Mouse (Mus musculus): Measurements from ENCODE around the gene Bcl2. TPM values are rescaled to one million over a fixed set of nuclear protein-coding genes. Genes with fewer than 3 reads are reported as not detected.

Bcl2 gene
- total and polyA plus RNA-seq, 3 experiments = 1.2 to 4.9 (median 2.9) TPM

DNA sequence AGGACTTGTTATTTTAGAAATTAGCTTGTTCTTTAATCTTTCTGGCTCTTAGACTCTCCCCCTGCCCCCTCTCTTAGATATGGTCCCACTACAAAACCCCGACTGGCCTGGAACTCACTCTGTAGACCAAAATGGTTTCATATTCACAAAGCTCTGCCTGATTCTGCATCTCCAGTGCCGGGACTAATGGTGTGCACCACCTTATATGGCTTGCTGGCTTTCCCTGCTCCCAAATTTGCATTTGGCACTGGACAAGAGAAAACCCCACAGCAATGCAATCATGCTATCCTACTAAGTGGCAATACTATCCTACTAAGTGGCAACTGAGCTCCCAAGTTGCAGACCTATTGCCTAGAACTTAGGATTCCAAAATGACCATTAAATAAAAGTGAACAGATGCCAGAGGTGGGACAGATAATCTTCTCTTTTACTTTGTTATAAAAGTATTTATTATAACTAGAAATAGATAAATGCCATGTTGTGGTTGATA is 154.9 kb downstream of the Bcl2 start:
- TF ChIP-seq GATA1 (IDR thresholded peaks at IDR 0.05; ENCODE audit: borderline replicate concordance, low read length) (no peak), POLR2AphosphoS5 (IDR thresholded peaks at IDR 0.05; ENCODE audit: insufficient replicate concordance, low read depth, low read length) (no peak), TAL1 (conservative IDR thresholded peaks at IDR 0.05; ENCODE audit: low read depth, low read length) (no peak), CTCF (IDR thresholded peaks at IDR 0.05; ENCODE audit: low read depth, low read length) (no peak), GATA2 (IDR thresholded peaks at IDR 0.05; ENCODE audit: borderline replicate concordance, low read depth, low read length) (no peak)
- Histone ChIP-seq H3K9me3 (replicated peaks) (no peaks in the 10 kb centered on the region), H3K4me3 (ENCODE audit: low read depth, low read length) (no peak overlapping the region), H3K27me3 (ENCODE audit: insufficient read depth, low read length) (peaks cover 10% of the 10 kb centered on the region), H3K36me3 (replicated peaks) (no peaks in the 10 kb centered on the region), H3K4me1 (ENCODE audit: insufficient read depth, low read depth, low read length) (no peaks in the 10 kb centered on the region)
- ATAC-seq (ENCODE audit: extremely low read depth, insufficient number of reproducible peaks, low FRiP score, poor library complexity, severe bottlenecking) (no peak), DNase-seq (ENCODE audit: low spot score) (no peak)

DNA sequence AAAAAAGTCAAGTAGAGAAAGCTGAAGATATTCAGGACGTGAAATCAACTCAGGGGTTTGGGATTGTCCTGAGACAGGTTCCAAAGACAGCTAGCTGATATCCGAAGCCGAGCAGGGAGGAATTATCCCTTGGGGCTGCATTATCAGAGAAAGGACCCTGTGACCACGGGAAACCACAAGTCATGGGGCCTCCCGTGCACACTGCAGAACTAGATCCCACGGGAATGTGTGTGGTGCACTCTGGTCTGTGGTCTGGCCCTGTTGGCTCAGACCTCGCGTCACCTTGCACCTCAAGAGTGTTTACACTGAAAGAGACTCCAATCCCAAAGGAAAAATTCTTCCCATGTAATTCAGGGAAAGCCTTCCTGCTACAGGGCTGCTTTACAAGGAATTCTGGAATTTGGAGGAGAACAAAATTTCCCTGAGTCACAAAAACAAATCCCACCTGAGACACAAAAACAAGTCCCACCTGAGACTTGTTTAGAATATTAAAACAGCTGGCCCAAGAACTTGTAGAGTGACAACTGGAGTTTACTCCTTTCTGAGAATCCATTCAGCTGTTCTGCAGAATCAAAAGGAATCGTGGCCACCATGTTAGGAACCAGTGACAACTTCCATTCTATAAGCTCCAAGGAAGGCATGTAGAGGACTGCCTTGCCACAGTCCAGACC is 158.4 kb downstream of the Bcl2 start:
- H3K27me3 ChIP-seq (ENCODE audit: insufficient read depth, low read length) = peaks cover under 1% of the 10 kb centered on the region; the same call in 1 of the 2 replicates
- H3K4me1 ChIP-seq (ENCODE audit: insufficient read depth, low read depth, low read length) = no peaks in the 10 kb centered on the region
- DNase-seq (ENCODE audit: low spot score) = no peak
- no peaks in the 10 kb centered on the region for H3K36me3 ChIP-seq (replicated peaks)
- ATAC-seq (ENCODE audit: extremely low read depth, insufficient number of reproducible peaks, low FRiP score, poor library complexity, severe bottlenecking) = no peak
- no peaks in the 10 kb centered on the region for H3K9me3 ChIP-seq (replicated peaks)
- TF ChIP-seq TAL1 (conservative IDR thresholded peaks at IDR 0.05; ENCODE audit: low read depth, low read length) = no peak
- TF ChIP-seq POLR2AphosphoS5 (IDR thresholded peaks at IDR 0.05; ENCODE audit: insufficient replicate concordance, low read depth, low read length) = no peak
- no peak for TF ChIP-seq GATA1 (IDR thresholded peaks at IDR 0.05; ENCODE audit: borderline replicate concordance, low read length)
- no peak for TF ChIP-seq CTCF (IDR thresholded peaks at IDR 0.05; ENCODE audit: low read depth, low read length)
- TF ChIP-seq GATA2 (IDR thresholded peaks at IDR 0.05; ENCODE audit: borderline replicate concordance, low read depth, low read length) = no peak
- no peak overlapping the region for H3K4me3 ChIP-seq (ENCODE audit: low read depth, low read length)

DNA sequence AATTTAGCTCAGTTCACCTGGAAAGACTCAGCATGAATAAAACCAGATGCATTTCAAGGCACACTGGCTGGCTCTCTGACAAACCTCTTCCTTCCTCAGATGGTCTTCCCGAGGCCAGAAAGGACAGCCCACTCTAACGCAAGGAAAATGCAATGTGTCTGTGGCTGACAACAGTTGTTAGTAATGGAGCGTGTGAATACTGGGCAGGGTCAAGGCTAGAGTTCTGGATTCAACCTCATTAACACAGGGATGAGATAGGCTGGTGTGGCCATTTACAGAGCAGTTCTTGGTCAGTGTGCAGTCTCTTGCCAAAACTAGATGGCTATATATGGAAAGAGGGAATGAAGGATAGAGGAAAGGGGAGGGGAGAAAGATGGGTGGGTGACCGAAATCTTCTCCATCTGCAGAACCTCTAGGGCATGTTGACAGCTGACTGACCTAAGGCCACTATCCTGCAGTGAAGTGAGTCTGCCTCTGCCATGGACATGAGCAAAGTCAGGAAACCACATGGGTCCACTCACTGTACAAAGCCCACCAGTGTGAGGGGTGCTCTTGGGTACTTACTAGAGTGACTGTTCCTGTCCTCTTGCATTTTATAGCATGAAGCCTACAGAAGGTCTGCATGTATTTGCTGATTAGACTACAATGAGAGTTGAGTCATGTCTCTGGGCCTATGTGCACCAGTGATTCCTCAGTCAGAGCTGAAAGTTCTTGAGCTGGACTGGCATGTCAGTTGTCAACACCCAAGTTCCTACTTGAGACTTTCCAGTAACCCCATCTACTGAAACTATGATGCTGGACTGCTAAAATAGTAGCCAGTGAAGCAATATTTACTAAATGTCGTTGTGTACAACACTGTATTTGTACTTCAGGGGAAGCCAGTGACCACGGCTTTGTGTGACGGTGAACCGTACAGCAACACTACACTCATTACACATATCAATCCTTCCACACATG is 159.9 kb downstream of the Bcl2 start:
- DNase-seq (ENCODE audit: low spot score) (no peak), ATAC-seq (ENCODE audit: extremely low read depth, insufficient number of reproducible peaks, low FRiP score, poor library complexity, severe bottlenecking) (no peak)
- Histone ChIP-seq H3K36me3 (replicated peaks) (no peaks in the 10 kb centered on the region), H3K27me3 (ENCODE audit: insufficient read depth, low read length) (no peaks in the 10 kb centered on the region), H3K4me1 (ENCODE audit: insufficient read depth, low read depth, low read length) (no peaks in the 10 kb centered on the region), H3K9me3 (replicated peaks) (no peaks in the 10 kb centered on the region), H3K4me3 (ENCODE audit: low read depth, low read length) (no peak overlapping the region)
- no peak for TF ChIP-seq GATA1 (IDR thresholded peaks at IDR 0.05; ENCODE audit: borderline replicate concordance, low read length)
- no peak for TF ChIP-seq TAL1 (conservative IDR thresholded peaks at IDR 0.05; ENCODE audit: low read depth, low read length)
- no peak for TF ChIP-seq POLR2AphosphoS5 (IDR thresholded peaks at IDR 0.05; ENCODE audit: insufficient replicate concordance, low read depth, low read length)
- no peak for TF ChIP-seq GATA2 (IDR thresholded peaks at IDR 0.05; ENCODE audit: borderline replicate concordance, low read depth, low read length)
- TF ChIP-seq CTCF (IDR thresholded peaks at IDR 0.05; ENCODE audit: low read depth, low read length) = no peak

DNA sequence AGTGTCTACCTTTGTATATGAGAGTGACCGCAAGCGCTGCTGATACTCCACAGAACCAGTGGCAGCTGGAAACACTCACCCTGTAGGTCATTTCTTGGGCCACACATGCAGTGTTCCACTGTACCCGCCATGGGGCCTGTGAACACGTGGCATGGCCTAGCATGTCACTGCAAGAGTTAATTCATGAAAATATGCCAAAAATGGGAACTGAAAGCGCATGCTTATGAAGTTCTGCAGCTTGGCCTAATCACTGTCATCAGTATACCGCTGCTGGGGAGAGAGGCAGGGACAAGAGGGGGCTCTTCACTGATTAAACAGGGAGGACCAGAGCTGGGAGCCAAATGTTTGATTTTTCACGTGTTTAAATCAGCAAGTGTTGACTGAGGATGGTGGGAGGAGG is 161.2 kb downstream of the Bcl2 start:
- TF ChIP-seq POLR2AphosphoS5 (IDR thresholded peaks at IDR 0.05; ENCODE audit: insufficient replicate concordance, low read depth, low read length) (no peak), GATA1 (IDR thresholded peaks at IDR 0.05; ENCODE audit: borderline replicate concordance, low read length) (no peak), TAL1 (conservative IDR thresholded peaks at IDR 0.05; ENCODE audit: low read depth, low read length) (no peak), GATA2 (IDR thresholded peaks at IDR 0.05; ENCODE audit: borderline replicate concordance, low read depth, low read length) (no peak), CTCF (IDR thresholded peaks at IDR 0.05; ENCODE audit: low read depth, low read length) (no peak)
- ATAC-seq (ENCODE audit: extremely low read depth, insufficient number of reproducible peaks, low FRiP score, poor library complexity, severe bottlenecking) (no peak), DNase-seq (ENCODE audit: low spot score) (no peak)

DNA sequence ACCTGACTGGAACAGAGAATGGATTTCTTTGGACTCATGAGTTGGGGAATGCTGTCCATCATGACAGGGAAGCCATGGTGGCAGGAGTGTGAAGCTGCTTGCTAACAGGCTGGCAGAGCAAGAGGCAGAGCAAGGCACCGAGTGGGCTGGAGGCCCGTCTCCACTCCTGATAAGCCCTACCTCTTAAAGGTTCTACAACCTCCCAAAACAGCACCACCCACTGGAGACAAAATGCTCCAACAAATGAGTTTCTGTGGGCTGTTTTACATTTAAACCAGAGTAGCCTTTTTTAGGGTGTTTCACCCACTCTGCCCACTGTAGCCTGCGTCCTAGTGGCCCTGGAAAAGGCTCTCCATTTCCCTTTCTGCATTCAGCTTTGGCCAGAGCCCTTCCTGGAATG is 163.5 kb downstream of the Bcl2 start:
- no peaks in the 10 kb centered on the region for H3K4me1 ChIP-seq (ENCODE audit: insufficient read depth, low read depth, low read length)
- H3K36me3 ChIP-seq (replicated peaks) = no peaks in the 10 kb centered on the region
- TF ChIP-seq POLR2AphosphoS5 (IDR thresholded peaks at IDR 0.05; ENCODE audit: insufficient replicate concordance, low read depth, low read length) (no peak), GATA2 (IDR thresholded peaks at IDR 0.05; ENCODE audit: borderline replicate concordance, low read depth, low read length) (no peak), TAL1 (conservative IDR thresholded peaks at IDR 0.05; ENCODE audit: low read depth, low read length) (no peak), GATA1 (IDR thresholded peaks at IDR 0.05; ENCODE audit: borderline replicate concordance, low read length) (no peak), CTCF (IDR thresholded peaks at IDR 0.05; ENCODE audit: low read depth, low read length) (no peak)
- no peak for ATAC-seq (ENCODE audit: extremely low read depth, insufficient number of reproducible peaks, low FRiP score, poor library complexity, severe bottlenecking)
- 0 out of 2 replicates have a peak, but pooled peaks cover 3% of the 10 kb centered on the region for H3K27me3 ChIP-seq (ENCODE audit: insufficient read depth, low read length)
- DNase-seq (ENCODE audit: low spot score) = no peak
- H3K4me3 ChIP-seq (ENCODE audit: low read depth, low read length) = no peak overlapping the region
- H3K9me3 ChIP-seq (replicated peaks) = no peaks in the 10 kb centered on the region

More for the DNA sequence above, 161.2 kb downstream of the Bcl2 start:
- H3K36me3 ChIP-seq (replicated peaks) = no peaks in the 10 kb centered on the region
- no peaks in the 10 kb centered on the region for H3K9me3 ChIP-seq (replicated peaks)
- no peaks in the 10 kb centered on the region for H3K27me3 ChIP-seq (ENCODE audit: insufficient read depth, low read length)
- no peak overlapping the region for H3K4me3 ChIP-seq (ENCODE audit: low read depth, low read length)
- H3K4me1 ChIP-seq (ENCODE audit: insufficient read depth, low read depth, low read length) = no peaks in the 10 kb centered on the region

DNA sequence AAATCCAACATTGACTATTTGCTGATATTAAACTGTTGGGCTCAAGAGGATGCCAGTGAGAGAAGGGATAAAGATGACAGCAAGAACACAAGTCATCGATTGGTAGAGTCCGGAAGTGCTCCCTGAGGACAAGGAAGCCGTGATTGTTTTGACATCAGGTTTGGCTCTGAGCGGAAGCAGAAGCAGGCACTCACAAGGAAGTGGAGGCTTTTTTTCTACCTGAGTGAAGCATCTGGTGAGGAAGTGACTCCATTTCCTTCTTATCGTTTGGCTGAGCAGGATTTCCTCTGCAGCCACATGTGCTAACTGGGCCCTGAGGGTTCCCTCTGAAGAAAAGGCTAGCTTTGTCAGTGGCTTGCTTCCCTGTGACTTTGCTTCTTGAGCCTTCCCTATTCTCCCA is 165.0 kb downstream of the Bcl2 start:
- Histone ChIP-seq H3K4me1 (ENCODE audit: insufficient read depth, low read depth, low read length) (no peaks in the 10 kb centered on the region), H3K9me3 (replicated peaks) (no peaks in the 10 kb centered on the region), H3K4me3 (ENCODE audit: low read depth, low read length) (no peak overlapping the region), H3K36me3 (replicated peaks) (no peaks in the 10 kb centered on the region), H3K27me3 (ENCODE audit: insufficient read depth, low read length) (0 out of 2 replicates have a peak, but pooled peaks cover 3% of the 10 kb centered on the region)
- DNase-seq (ENCODE audit: low spot score) (no peak), ATAC-seq (ENCODE audit: extremely low read depth, insufficient number of reproducible peaks, low FRiP score, poor library complexity, severe bottlenecking) (no peak)
- TF ChIP-seq GATA2 (IDR thresholded peaks at IDR 0.05; ENCODE audit: borderline replicate concordance, low read depth, low read length) (no peak), GATA1 (IDR thresholded peaks at IDR 0.05; ENCODE audit: borderline replicate concordance, low read length) (no peak), CTCF (IDR thresholded peaks at IDR 0.05; ENCODE audit: low read depth, low read length) (no peak), POLR2AphosphoS5 (IDR thresholded peaks at IDR 0.05; ENCODE audit: insufficient replicate concordance, low read depth, low read length) (no peak), TAL1 (conservative IDR thresholded peaks at IDR 0.05; ENCODE audit: low read depth, low read length) (no peak)

Measured in G1E (cell line).